Mouse (Mus musculus): Measurements from ENCODE around the gene Arrb2.
"Not testable (repeated sequence)": the region's sequence is repeated elsewhere in the genome, so short reads cannot be mapped to it uniquely, and the experiment has no call there.

Arrb2 gene

DNA sequence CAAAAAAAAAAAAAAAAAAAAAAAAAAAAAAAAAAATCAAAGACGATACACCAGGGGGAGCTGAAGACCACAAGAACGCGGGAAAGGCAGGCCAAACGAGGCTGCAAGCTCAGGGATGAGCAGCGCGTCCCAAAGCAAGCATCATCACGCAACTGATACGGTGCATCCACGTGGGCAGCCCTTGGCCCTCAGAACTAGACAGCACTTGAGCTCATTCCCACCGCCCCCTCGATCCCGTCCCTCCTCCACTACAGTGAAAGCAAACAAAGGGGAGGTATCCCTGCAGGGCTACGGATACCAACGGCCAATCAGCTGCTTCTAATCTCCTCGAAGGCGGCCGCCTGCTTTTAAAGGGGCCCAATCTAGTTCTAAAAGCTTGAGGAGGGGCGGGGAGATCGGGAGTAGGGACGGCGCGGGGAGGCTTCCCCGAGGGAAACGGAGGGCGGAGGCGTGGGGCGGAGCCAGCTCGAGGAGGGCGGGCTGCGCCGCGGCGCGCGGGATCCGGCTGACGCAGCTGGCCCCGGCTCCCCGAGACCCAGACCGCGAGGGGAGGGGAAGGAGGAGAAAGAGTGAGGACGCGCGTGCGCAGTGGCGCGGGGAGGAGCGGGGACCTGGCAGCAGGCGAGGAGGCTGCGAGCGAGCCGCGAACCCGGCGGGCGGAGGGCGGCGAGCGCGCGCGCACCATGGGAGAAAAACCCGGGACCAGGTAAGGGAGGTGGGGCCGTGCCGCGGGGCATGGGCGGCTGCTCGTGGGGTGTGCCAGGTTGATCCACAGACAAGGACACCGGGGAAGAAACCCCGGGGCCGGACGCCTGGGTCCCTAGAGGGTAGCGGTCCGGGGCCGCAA, at the start of gene Arrb2:
Arrb2 (plus strand) TSS at position 588 of the 847 bp plus-strand sequence.
- peak; percentile 98 for DNase-seq

DNA sequence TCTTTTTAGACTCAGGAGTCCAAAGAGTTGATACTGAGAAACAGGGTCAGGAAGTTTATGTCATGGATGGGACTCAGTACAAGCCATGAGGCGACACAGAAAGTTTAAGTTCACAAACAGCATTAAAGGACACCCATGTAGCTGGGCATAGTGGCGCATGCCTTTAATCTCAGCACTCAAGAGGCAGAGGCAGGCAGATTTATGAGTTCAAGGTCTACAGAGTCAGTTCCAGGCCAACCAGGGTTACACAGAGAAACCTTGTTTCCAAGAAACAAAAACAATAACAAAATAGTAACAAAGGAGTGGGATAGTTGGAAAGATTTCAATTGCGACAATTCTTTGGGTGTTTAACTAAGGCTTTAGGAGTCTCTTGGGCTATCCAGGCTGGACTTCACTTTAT, 48.3 kb upstream of the Arrb2 start:
- DNase-seq, result peak; percentile 17

DNA sequence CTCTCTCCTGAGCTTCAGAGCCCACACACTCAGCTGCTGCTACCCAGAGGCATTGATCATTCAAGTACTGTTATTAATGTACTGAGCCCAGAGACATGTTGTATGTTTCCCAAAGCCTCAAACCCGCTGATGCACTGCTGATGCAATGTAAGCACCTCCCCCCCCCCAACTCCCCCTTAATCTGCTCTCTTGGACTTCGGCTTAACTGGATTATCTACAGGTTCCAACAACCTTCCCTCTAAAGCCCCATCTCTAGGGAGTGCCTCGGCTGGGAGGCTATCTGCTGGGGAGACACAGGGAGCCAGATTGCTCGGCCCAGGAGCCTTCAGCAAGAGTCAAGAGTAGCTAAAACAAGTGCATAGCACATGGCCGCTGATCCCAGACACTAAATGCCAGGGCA, 45.0 kb upstream of the Arrb2 start:
- DNase-seq, result peak; percentile 22

DNA sequence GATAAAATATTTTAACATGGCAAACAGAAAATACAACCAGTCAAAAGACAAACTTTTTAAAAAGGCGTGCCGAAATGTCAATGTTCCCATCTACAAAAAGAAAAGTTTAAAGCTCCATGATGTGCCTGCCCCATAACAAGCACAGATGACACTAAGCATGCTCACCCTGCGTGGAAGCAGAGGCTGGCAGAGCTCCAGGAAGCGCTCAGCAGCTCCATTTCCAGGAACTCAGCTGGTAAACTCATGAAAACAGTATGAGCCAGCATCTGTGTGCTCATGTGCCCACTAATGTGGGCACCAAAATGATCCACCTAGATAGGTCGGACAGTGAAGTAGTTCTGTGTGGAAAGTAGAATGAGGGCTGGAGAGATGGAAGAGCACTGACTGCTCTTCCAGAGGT, 43.0 kb upstream of the Arrb2 start:
- DNase-seq, result no peak

DNA sequence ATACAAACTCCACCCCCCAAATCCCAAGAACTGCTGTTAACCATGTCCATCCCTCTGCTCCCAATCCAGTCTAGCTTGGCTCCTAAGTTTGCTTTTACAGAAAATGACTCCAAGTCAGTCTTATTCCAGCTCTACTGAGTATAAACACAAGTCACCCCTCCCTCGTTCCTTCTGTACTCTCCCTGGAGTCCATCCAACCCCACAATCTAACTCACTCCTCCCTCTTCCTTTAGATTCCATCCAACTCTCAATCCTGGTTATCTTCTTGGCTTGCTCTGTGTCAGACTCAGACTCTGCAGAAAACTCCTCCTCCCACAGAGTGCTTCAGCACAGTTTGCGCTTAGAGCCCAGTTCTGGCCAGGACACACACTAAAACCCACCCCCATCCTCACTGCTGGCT, 28.8 kb upstream of the Arrb2 start:
- peak; percentile 37 for DNase-seq

DNA sequence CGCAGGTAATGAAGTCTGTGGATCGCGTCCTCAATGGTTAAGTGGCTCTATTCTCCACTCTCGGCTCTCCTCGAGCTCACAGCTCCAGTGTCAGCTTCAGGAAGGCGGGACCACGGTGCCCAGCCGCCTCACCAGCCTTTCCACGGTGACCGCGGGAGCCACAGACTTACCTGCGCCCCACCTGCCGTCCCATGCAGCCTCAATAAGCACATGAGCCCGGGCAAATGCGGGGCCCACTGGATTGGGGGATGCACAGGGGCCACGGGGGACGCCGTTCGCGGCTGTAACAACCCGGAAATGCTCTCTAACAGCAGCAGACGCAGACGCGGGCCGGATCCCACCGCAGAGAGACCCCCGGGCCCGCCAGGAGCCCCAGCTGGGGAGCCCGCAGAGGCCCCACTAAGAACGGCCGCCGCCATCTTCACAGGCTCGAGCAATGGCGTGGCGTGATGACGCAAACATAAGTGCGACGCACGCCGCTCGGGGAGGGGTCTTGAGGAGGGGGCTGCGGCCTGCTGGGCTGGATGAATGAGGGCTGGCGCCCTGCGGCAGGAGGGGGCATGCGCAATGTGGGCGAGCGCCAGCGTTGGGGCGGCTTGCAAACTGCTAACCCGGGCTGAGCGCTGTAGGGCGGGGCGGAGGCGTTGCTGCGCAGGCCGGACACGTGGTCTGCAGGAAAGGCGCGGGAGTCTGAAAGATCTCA, 22.7 kb upstream of the Arrb2 start, which contains the start of gene Pelp1:
Pelp1 (minus strand) TSS at position 438 of the 703 bp plus-strand sequence.
- peak; percentile 93 for DNase-seq

DNA sequence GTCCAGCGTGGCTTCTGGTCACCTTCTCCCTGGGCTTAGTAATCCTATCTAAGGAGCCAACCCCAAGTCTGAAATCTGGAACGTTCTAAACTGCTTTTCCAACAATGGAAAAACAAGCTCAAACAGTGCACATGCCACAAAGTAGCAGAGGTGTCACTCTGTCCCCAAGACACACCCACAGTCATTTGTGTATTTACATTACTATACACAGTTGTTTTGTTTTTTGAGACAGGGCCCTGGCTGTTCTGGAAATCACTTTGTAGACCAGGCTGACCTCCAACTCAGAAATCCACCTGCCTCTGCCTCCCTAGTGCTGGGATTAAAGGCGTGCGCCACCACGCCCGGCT, 22.2 kb upstream of the Arrb2 start:
- no peak for DNase-seq

DNA sequence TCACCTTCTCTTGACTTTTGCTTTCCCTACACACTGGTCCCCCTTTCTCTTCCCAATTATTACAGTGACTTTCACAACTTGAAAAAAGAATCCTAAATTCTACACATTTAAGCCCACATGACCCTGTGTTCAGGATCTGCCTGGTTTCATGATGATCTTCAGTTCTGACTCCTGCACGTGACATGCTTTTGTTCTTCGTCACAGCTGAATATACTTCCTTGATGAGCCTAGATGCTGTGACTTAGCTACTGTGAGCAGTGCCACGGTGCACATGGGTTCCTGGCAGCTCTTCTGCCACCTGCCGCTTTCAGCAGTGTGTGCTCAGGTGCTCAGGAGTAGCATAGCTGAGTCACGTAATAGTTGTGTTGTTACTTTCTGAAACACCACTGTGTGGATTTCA, 19.8 kb upstream of the Arrb2 start:
- no peak for DNase-seq

DNA sequence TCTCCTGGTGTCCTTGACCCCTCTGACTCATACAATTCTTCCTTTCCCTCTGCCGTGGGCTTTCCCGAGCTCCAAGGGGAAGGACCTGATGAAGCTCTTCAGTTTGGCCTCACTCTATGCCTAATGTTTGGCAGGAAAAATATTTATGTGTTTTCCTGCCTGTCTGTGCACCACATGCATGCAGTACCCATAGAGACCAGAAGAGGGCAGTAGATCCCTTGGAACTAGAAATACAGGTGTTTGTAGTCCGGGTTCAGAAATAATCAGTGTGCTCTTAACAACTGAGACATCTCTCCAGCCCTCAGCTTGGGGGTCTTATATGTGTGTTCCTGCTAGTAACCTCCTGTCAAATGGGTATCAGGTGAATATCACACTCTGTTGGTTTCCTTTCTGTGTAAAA, 18.5 kb upstream of the Arrb2 start:
- peak; percentile 86 for DNase-seq

DNA sequence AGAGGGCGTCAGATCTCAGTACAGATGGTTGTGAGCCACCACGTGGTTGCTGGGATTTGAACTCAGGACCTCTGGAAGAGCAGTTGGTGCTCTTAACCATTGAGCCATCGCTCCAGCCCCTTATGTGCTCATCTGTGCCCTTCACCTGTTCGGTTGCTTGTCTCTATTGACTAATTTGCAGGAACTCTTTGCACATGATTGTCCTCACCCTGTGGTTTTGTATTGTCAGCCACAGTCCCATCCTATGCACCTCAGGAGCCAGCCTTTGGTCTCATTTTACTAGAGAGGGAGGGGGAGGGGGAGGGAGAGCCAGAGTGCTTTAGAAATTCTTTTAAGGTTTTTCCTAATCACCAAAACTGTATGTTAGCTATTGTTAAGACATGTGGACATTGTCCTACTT, 14.2 kb upstream of the Arrb2 start:
- DNase-seq, result no peak

DNA sequence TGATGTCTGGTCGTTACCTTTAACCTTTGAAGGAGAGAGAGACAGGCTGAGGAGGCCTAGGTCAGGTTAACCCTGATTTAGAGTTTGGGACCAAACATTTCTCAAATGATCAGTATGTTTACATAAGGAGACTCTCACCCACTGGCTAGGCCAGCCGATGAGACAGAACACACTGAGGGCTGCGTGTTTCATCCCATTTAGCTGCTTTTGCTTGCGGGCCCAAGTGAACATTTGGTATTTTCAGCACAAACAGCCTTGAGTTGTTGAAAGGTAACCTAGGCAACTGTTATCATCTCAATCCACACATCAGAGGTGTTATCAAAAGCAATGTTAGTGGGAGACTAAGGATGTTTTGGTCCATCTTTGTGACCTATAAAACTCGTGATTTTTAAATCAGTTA, 12.9 kb upstream of the Arrb2 start:
- DNase-seq, result no peak

DNA sequence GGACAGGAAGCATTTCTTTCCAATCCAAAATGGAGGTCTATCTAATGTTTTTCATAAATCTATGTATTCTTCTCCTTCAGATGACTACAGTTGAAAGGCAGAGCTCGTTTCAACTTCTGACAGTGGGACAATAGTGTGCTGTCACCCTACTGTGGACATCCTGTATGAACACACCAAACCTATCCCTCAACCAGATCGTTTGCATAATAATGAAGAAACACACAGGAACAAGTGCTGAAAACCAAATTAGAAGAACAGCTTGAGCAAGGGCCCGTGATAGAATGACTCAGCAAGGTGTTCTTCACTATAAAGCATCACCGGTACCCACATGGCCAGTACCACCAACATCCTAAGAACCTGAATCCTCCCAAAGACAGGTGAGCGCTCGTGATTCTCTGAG, 5.8 kb upstream of the Arrb2 start:
- DNase-seq, result not testable (repeated sequence)

DNA sequence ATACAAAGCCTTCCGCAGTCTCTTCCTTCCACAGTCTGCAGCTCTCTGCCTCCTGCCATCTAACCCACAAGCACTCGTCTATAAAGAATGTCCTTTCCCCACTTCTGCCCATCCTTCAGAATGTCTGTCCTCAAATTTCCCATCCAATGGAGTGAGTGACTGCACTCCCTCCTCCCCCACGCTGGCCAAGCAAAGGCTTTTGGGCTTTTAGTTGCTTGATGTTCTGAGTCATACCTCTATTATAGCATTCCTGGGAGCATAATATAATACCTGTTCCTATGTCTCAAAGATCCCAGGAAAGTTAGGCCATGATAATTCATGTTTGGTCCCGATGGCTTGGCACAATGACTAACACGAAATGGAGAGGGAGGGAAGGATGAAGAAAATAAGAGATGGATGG, 861 bp upstream of the Arrb2 start:
- DNase-seq, result no peak

DNA sequence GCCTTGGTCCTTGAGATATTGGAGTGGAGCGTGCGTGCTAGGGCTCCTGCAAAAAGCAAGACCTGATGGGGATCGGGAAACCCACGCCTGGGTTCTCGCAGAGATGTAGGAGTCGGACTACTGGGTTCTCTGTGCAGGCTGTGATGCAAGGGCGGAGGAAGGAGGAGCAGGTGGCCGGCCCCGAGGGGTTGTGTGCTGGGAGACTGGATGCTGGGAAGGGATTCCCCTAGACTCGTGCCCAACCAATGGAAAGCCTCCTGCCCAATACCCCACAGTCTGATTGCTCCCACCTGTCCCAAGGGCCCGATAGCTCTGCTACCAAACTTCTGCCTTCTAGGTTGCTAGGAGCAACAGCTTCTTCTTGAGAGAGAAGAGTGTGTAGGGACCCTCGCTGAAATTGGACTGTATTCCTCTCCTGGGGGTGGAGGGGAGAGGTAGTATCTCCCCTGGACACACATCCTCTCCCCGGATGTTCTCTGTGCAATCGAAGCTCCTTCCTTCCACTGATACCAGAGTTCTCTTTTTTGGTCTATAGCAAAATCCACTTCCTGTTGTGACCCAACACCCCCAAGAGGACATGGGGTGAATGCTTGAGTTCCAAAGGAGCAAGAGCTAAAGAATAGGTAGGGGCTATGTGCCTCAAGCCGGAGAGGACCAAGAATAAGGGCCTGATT, 597 bp downstream of the Arrb2 start:
- DNase-seq, result no peak

DNA sequence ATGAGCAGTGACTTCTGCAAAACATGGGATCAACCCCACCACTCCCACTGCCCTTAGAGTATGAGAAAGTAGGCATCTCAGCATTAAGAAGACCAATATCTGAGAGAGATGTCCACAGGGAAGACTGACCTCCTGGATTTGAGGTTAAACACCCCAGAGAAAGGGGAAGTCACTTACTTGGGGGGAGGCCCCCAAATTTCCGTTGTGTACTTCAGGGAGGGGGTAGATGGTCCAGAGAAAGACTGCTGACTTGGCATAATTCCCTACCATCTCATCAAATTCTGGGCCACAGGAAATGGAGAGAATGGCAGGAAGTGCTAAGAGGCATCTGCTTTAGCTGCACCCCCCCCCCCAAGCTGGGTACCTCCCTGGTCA, 1.1 kb downstream of the Arrb2 start:
- no peak for DNase-seq

DNA sequence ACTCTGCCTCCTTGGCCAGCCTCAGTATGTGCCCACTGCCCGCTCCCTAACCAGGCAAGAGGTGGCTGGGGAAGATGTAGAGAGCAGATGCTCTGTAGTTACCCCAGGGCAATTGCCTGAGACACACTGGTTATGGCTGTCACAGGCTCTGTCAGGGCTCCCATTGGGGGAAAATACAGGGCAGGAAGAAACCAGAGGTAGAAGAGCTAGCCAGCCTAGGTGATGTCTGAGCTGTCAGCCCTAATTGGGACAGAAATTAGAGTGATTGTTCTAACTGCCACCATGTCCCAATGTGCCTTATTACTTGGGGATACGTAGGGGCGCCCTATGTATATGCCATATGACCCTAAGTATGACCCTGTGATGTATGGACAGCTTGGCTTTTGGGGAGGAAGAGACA, 1.5 kb downstream of the Arrb2 start:
- DNase-seq, result no peak

DNA sequence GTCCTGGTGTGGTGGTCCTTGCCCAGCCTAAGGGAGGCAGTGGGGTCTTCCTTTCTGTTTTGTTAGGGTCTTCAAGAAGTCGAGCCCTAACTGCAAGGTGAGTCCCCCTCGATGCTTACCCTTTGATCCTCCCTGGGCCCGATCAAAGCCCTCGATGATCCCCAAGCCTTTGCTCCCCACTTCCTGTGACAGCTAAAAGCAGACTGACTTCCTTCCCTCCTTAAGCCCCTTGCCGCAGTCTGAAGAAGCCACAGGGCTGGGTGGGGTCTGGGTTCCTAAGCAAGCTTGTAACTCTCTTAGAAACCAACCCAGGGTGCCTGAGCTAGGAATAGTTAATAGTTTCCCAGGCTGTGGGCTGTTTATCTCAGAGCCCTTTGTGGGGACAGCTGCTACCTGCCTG, 3.0 kb downstream of the Arrb2 start:
- no peak for DNase-seq

DNA sequence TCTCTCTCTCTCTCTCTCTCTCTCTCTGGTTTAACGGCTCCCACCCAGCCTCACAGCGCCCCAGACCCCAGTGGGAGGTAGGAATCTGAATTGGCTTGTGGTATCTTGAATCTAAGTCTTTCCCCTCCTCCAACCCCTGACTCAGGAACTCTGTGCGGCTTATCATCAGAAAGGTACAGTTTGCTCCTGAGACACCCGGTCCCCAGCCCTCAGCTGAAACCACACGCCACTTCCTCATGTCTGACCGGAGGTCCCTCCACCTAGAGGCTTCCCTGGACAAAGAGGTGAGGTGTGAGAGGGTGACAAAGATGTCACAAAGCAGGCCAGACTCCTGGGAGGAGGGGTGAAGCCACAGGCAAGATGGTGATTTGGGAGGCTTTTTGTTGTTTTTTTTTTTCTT, 5.0 kb downstream of the Arrb2 start:
- DNase-seq, result no peak

DNA sequence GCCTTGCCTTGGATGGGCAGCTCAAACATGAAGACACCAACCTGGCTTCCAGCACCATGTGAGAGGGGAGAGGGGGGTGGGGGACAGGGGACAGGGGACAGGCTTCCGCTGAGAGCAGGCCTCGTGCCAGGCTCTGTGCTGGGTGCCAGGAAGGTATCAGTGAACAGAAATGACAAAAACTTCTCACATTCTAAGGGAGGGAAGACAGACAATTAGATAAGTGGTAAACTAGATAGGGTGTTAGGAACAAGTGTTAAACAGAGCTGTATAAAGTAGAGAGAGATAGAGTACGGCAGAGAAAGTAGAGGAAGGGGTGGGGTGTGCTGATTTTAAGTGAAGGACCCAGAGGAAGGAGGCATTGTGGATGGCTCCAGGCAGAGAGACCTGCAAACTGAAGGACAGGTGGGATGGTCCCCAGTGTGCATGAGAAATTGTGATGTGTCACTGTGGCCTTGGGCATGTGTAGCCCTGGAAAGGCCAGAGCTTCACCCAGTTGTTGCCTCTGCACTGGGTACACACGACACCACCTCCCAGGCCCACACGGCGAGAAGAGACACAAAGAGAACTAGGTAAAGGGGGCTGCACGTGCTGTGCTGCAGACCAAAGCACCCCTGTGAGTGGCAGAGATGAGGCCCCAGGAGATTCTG, 6.4 kb downstream of the Arrb2 start:
- DNase-seq, result no peak

DNA sequence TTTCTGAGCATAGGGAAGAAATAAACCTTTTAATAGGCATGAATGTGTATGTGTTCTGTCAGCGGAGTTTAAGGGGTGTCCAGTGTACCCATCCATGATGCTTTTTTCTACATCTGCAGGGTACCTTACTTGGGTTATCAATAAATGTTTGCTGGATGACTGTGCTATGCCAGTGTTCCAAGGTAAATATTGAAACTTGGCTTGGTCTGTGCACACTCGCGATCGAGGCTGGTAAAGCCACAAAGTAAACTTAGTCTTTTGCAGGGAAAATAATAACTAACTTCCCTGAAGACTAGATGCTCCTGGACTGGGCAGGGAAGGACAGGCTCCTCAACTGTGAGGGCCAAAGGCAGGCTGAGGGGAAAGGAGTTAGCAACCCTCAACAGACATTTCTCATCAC, 8.2 kb downstream of the Arrb2 start:
- no peak for DNase-seq

DNA sequence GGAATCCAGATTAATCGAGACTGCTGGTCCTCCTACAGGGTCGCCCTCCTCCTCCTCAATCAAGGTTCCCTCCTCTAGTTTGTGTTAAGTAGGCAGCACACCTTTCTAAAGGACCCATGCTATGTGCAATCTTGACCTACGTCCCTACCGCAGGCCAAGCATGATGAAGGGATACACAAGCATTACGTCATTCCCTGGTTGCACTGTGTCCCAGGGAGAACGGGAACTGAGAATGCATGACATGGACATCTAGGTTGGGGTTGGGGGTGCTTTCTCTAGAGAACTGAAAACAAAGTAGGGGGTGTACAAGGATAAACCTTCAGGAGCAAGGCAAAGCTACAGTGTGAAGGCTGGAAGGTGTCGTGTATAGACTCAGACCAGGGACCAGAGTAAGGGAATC, 9.4 kb downstream of the Arrb2 start:
- no peak for DNase-seq

DNA sequence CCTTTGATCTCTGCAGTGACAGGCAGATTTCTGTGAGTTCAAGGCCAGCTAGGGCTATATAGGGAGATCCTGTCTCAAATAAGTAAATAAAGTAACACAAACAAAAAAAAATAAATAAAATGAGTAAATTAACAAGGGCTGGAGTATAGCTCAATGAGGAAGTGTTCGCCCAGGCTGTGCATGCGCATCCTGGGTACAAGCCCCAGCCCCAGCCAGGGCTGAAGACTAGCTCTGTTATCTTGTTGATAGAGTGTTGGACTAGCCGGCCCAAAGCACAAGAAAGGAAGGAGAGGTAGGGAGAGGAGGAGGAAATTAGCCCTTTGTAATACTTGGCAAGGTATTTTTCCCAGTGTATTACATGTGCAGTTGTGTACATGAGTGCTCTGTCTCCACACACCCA, 11.5 kb downstream of the Arrb2 start:
- no peak for DNase-seq

DNA sequence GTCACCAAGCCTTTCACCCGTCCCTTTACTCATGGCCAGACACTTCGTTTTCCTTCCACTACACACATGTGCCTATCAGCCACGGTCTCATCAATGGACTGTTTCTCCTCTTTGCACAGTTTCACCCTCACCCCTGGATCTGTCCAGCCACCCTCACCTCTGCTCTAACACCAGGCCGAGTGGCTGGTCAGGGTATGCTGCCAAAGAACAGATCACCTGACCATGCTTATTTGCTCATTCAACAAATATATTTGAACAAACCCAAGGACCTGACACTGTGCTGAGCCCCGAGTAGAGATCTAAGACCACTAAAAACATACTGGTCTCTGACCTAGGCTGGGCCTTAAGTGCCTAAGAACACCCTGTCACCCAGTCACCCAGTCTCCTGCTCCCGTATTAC, 12.2 kb downstream of the Arrb2 start:
- DNase-seq, result no peak

DNA sequence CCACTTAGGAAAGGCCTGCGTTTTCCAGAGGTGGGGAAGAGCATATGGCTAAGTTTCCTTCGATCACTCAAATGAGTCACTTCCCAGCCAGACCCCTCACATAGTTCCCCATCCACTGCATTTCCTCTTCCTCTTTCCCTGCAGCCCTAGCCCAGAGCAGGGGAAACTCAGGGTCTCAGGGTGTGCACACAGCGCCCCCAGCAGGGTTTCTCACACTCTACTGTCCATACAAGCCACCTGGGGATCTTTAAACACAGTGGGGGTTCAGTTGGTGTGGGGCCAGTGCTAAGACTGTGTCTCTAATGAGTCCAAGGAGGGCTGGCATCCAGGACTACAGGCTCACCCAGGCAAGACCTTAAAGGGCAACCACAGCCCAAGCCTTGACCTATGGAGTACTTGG, 14.3 kb downstream of the Arrb2 start:
- no peak for DNase-seq
